Mouse (Mus musculus): ENCODE measurements around the gene Gpcpd1. TPM values are rescaled to one million over a fixed set of nuclear protein-coding genes. Genes with fewer than 3 reads are reported as not detected.

Gpcpd1 gene
- 49.3 and 50.2 TPM in 2 replicates for polyA plus RNA-seq (2015; fragmentation: Nextera tagmentation; extraction: Ambion mirVana)

DNA sequence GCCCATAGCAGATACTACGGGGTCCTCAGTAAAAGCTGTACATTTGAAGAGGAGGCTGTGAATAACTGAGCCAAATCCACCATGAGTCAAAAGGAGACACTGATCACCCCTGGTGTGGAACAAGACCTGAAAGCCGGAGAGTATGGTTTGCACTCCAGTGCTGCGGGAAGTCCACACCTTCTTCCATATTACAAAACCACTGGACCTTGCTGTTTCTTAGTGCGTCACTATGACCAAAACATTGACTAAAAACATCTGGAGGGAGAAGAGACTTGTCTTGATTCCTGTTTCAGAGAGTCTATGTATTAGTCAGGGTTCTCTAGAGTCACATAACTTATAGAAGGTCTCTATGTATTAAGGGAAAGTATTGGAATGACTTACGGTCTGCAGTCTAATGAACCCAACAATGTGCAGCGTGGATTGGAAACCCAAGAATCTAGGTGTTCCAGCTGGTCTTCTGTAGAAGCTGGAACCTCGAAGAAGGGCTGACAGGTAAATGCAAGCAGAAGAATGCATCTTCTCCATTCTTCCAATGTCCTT is at the start of gene Gpcpd1:
TSS of gene Gpcpd1 (minus strand) at position 490 of the 540 bp plus-strand sequence.
- no peak for ATAC-seq (ENCODE audit: low FRiP score, low read depth)
- H3K4me2 ChIP-seq (replicated peaks), result no peak within 1 kb of the TSS
- H3K9me3 ChIP-seq, result no peaks in the 10 kb centered on the region
- H3K4me1 ChIP-seq, result peaks cover 15% of the 10 kb centered on the region
- no peaks in the 10 kb centered on the region for H3K27me3 ChIP-seq
- H3K4me3 ChIP-seq, result no peak within 1 kb of the TSS
- H3K27ac ChIP-seq, result no peak within 1 kb of the TSS
- H3K36me3 ChIP-seq, result no peaks in the 10 kb centered on the region
- WGBS, result 95% methylated on average over 7 of the region's 7 CpGs
- no peak within 1 kb of the TSS for H3K9ac ChIP-seq

DNA sequence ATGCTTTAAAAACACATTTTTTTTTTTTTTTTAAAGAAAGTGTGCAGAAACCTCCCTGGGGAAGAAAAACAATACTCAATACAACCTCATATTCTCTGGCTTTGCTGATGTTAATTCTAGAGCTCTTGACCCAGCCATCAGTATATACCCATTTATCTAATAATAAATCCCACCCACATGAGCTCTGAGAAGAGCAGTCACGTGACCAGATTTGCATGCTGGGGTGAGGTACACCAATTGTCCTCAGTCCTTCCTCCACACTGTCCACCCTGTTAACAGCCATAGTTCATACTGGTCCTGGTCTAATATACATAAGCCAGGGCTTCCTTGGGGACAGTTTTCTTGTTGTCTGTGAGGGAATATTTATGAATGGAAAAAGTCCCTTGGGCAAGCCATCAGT is 49.0 kb upstream of the Gpcpd1 start:
- 76% methylated on average over 1 of the region's 1 CpGs for WGBS
- H3K27ac ChIP-seq, result no peak overlapping the region
- no peaks in the 10 kb centered on the region for H3K36me3 ChIP-seq
- H3K9ac ChIP-seq, result no peak overlapping the region
- no peak overlapping the region for H3K4me3 ChIP-seq
- H3K27me3 ChIP-seq, result no peaks in the 10 kb centered on the region
- no peaks in the 10 kb centered on the region for H3K4me1 ChIP-seq
- no peak for ATAC-seq (ENCODE audit: low FRiP score, low read depth)
- H3K9me3 ChIP-seq, result 0 out of 2 replicates have a peak, but pooled peaks cover 3% of the 10 kb centered on the region
- no peak overlapping the region for H3K4me2 ChIP-seq (replicated peaks)

DNA sequence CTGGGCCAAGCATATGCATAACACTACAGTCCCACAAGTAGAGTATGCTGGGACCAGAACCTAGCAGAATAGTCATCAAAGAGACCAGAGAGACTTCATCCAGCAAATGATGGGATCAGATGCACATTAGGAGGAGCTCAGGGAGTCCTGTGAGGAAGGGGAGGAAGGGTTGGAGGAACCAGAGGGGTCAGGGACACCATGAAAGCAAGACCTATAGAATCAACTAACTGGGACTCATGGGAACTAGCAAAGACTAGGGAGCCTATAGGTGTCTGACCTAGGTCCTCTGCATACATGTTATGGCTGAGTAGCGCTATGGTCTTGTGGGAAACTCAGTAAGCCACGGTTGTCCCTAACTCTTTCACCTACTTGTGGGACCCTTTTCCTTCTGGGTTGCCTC is 41.1 kb upstream of the Gpcpd1 start:
- Histone ChIP-seq H3K9ac (no peak overlapping the region), H3K27ac (no peak overlapping the region), H3K36me3 (no peaks in the 10 kb centered on the region), H3K27me3 (no peaks in the 10 kb centered on the region), H3K9me3 (0 out of 2 replicates have a peak, but pooled peaks cover 3% of the 10 kb centered on the region), H3K4me2 (replicated peaks) (no peak overlapping the region), H3K4me3 (no peak overlapping the region), H3K4me1 (peaks cover 5% of the 10 kb centered on the region; the same call in 1 of the 2 replicates)
- no peak for ATAC-seq (ENCODE audit: low FRiP score, low read depth)
- WGBS, result 94% methylated on average over 2 of the region's 2 CpGs

DNA sequence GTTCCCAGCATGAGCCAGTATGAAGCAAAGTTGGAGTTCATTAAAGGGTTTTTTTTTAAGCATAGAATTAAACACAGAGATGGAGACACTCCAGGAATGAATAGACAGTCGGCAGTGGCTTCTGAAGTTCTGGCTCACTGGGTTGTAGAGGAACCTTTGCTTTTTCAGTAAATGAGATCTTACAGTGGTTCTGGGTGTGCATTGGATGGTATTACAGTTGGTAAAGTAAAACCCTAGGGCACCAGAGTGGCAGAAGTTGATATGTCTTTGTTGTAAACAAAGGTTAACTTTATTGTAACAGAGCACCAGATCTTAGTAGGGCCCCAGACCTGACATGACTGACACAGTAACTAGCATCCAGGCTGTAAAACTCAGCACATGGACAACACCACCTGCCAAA is 35.6 kb upstream of the Gpcpd1 start:
- Histone ChIP-seq H3K36me3 (no peaks in the 10 kb centered on the region), H3K9me3 (no peaks in the 10 kb centered on the region), H3K4me1 (no peaks in the 10 kb centered on the region), H3K9ac (no peak overlapping the region), H3K4me2 (replicated peaks) (no peak overlapping the region), H3K4me3 (no peak overlapping the region), H3K27me3 (no peaks in the 10 kb centered on the region), H3K27ac (no peak overlapping the region)
- ATAC-seq (ENCODE audit: low FRiP score, low read depth), result no peak
- 42% methylated on average over 1 of the region's 1 CpGs for WGBS

DNA sequence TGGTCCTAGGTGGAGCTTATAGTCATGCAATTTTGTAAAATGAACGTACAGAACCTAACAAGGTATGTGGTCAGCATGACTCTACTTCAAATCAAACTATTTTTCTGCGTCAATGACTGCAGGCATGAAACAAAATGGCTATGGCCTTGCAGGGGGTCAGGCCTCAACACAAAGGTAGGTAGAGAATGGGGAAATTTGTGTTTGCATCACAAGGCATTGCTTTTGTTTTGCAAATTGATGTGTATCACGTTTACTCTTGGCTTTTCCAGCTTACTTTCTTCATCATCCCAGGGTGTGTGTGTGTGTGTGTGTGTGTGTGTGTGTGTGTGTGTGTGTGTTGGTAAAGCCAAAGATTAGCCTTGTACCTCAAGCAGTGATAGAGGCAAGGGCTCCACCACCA is 30.2 kb upstream of the Gpcpd1 start:
- Histone ChIP-seq H3K36me3 (no peaks in the 10 kb centered on the region), H3K4me3 (no peak overlapping the region), H3K4me1 (no peaks in the 10 kb centered on the region), H3K4me2 (replicated peaks) (no peak overlapping the region), H3K9me3 (no peaks in the 10 kb centered on the region), H3K27me3 (no peaks in the 10 kb centered on the region), H3K27ac (no peak overlapping the region), H3K9ac (no peak overlapping the region)
- WGBS, result 52% methylated on average over 3 of the region's 3 CpGs
- ATAC-seq (ENCODE audit: low FRiP score, low read depth), result no peak

DNA sequence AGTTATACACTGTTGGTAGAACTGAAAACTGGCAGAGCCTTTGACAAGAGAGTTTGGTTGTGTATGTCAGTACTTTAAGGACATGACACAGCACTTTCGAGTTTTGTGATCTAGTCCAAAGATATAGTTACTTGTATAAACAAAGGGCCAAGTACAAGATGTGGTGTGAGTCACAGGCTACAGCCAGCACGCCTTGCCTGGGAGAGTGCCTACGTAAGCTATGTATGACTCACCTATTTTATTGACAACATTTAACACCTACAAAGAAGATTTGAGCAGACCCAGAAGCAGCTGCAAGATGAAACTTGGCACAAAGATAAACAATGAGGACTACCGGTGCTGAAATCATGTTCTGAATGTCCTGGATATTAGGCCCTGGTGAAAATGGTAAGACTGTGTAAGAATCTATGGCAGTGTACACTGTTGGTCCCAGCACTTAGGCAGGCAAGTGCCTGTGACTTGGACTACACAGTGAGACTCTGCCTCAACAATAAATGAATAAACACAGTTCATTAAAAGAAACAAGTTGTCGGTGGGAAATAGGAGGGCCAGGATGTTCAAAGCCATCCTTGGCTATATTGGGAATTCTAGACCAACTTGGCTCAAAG is 26.2 kb upstream of the Gpcpd1 start:
- ATAC-seq (ENCODE audit: low FRiP score, low read depth), result no peak
- 62% methylated on average over 5 of the region's 5 CpGs for WGBS
- Histone ChIP-seq H3K27ac (no peak overlapping the region), H3K4me3 (no peak overlapping the region), H3K36me3 (no peaks in the 10 kb centered on the region), H3K9ac (no peak overlapping the region), H3K27me3 (no peaks in the 10 kb centered on the region), H3K4me2 (replicated peaks) (no peak overlapping the region), H3K4me1 (no peaks in the 10 kb centered on the region), H3K9me3 (0 out of 2 replicates have a peak, but pooled peaks cover 5% of the 10 kb centered on the region)

DNA sequence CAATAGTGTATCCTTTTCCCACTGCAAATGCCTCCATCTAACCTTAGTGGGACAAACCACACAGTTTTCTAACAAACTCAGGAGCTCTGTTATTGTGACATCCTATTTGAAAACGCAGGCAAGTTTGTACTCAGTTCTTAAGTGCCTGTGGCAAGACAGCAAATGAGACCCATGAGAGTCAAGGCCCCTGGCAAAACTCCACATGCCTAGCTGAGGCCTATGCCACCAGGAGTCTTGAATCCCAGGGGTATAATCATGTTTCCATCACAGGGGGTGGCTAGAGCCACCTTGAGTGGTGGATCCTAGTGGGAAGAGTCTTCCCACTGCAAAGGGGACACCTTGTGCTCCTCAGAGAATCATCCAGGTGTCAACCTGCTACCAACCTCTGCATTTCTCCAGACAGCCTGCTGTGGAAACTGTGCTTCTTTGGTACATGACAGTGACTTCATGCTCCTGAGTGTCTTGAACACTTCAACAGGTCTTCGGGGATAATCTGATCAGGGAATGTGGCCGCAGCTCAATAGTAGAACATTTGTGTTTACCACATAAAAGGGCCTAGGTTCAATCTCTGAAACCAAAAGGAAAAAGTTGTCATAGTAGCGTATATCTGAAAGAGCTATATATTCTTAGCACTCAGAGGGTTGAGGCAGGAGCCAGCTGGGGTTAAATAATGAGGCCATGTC is 24.2 kb upstream of the Gpcpd1 start:
- ATAC-seq (ENCODE audit: low FRiP score, low read depth), result no peak
- Histone ChIP-seq H3K4me3 (no peak overlapping the region), H3K9me3 (0 out of 2 replicates have a peak, but pooled peaks cover 5% of the 10 kb centered on the region), H3K27ac (no peak overlapping the region), H3K4me1 (peaks cover 9% of the 10 kb centered on the region; the same call in 1 of the 2 replicates), H3K9ac (no peak overlapping the region), H3K36me3 (no peaks in the 10 kb centered on the region), H3K4me2 (replicated peaks) (no peak overlapping the region), H3K27me3 (no peaks in the 10 kb centered on the region)
- 84% methylated on average over 4 of the region's 4 CpGs for WGBS

DNA sequence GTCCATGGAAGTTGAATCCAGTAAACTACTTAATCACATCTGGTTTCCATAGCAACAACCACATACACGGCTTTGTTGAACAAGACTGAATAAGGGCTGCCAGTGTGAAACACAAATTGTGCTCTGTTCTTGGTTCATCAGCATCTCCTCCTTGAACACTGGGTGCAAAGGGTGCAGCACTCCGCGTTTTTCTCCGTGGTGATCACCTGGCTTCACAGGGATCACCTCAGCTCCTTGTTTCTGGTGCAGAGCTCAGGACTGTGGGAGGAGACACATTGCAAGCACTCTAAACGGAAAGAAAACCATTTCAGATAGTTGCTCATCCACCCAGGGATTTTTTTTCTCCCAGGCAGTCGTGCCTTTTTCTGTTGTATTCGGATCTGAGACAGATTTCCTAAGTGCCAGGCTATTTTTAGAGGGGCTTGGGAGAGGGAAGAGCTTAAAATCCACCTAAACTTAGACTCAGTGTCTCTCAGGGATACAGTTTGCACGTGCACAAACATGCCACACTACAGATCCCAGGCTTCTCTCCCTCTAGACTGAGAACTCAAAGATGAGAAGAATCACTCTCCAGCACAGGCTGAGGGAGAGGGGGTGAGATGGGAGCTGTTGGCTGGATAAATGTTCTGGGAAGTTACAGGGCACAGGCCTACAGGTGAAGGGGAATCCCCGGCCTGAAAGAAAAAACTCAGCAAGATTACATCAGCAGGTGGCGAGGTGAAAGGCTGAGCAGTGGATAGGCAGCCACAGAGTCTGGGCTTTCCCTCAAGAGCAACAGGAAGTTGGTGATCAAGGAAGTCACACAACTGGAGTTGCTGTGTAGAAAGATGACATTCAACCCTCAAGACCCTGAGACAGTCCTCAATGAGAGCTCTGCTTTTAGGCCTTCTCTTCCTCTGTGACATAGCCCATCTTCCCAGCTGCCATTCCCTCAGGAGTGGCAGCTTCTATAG is 19.9 kb upstream of the Gpcpd1 start:
- Histone ChIP-seq H3K27ac (no peak overlapping the region), H3K9ac (no peak overlapping the region)
- no peak for ATAC-seq (ENCODE audit: low FRiP score, low read depth)

DNA sequence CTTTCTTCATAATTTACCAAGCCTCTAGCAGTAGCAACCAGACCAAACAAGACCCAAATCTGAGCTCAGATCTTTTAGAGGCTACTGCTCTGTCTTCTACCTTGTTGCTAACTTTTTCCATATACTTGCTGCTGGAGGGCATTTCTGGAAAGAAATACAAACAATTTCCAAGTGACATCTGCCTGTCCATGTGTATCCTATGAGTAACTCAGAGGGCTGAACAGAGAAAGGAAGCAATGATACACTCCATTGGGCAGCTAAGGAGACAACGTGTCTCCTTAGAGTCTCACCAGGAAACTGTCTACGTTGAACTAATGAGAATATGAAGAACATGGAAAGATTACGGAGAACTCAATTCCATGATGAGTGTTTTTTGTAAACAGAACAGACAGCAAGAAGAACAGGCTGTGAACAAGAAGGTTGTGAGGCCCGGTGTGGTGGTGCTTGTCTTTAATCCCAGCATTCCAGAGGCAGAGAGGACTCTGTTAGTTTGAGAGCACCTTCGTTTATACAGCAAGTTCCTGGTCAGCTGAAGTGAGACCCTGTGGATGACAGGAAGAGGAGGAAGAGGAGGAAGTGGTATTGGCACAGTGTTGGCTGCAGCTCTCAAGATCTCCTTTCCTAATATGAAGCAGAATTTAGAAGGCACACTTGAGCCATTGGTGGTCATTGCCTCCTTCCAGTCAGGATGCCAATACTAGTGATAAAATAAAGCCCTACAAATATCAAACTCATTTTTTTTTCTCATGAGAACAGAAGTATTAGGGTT is 18.4 kb upstream of the Gpcpd1 start:
- Histone ChIP-seq H3K27me3 (no peaks in the 10 kb centered on the region), H3K9ac (no peak overlapping the region), H3K9me3 (0 out of 2 replicates have a peak, but pooled peaks cover 5% of the 10 kb centered on the region), H3K4me1 (peaks cover 15% of the 10 kb centered on the region), H3K4me2 (replicated peaks) (no peak overlapping the region), H3K27ac (no peak overlapping the region), H3K4me3 (no peak overlapping the region), H3K36me3 (no peaks in the 10 kb centered on the region)
- 81% methylated on average over 5 of the region's 5 CpGs for WGBS
- no peak for ATAC-seq (ENCODE audit: low FRiP score, low read depth)

More for the DNA sequence above, 19.9 kb upstream of the Gpcpd1 start:
- 50% methylated on average over 10 of the region's 10 CpGs for WGBS
- Histone ChIP-seq H3K4me1 (peaks cover 10% of the 10 kb centered on the region; the same call in 1 of the 2 replicates), H3K4me3 (no peak overlapping the region), H3K9me3 (0 out of 2 replicates have a peak, but pooled peaks cover 5% of the 10 kb centered on the region), H3K4me2 (replicated peaks) (no peak overlapping the region), H3K36me3 (no peaks in the 10 kb centered on the region), H3K27me3 (no peaks in the 10 kb centered on the region)

DNA sequence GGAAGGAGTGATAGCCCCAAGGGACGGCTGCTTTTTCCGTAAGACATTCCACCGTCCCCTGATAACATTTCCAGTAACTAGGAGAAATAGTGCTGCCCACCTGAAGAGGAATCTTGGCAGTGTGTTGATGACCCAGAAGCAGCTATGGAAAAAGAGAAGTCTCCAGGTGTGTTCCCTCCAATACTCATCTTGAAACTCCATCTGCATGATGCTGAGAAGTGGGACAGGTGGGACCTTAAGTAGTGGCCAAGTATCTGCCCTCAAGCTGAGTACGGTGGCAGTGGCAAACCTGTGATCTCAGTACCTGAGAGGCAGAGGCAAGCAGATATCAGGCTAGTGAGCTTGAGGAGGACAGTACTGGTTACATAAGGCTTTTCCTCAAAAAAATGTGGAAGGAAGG is 17.4 kb upstream of the Gpcpd1 start:
- 85% methylated on average over 4 of the region's 4 CpGs for WGBS

DNA sequence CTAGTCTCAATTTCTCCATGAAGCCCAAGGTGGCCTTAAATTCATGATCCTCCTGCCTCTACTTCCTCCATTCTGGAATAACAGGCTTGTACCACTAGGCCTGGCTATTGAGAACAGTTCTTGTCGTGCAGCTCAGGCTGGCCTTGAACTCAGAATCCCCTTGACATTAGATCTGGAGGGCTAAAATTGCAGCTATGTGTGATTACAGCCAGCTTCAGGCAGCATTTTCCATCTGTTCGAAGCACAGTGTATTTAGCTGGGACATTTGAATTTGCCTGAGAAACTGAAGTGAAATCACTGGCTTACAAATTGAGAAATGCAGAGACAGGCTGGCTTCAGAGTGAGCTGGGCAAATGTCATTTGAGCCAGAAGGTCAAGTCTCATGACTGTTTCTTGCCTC is 16.2 kb upstream of the Gpcpd1 start:
- Histone ChIP-seq H3K4me3 (no peak overlapping the region), H3K36me3 (no peaks in the 10 kb centered on the region), H3K9ac (no peak overlapping the region), H3K27ac (no peak overlapping the region), H3K4me1 (peaks cover 15% of the 10 kb centered on the region), H3K27me3 (no peaks in the 10 kb centered on the region), H3K4me2 (replicated peaks) (no peak overlapping the region), H3K9me3 (no peaks in the 10 kb centered on the region)
- ATAC-seq (ENCODE audit: low FRiP score, low read depth), result no peak
- WGBS, result 79% methylated on average over 2 of the region's 2 CpGs

More for the DNA sequence above, 17.4 kb upstream of the Gpcpd1 start:
- H3K4me2 ChIP-seq (replicated peaks), result no peak overlapping the region
- H3K4me3 ChIP-seq, result no peak overlapping the region
- H3K36me3 ChIP-seq, result no peaks in the 10 kb centered on the region
- no peak for ATAC-seq (ENCODE audit: low FRiP score, low read depth)
- H3K4me1 ChIP-seq, result peaks cover 15% of the 10 kb centered on the region
- H3K27ac ChIP-seq, result no peak overlapping the region
- no peaks in the 10 kb centered on the region for H3K27me3 ChIP-seq
- H3K9ac ChIP-seq, result no peak overlapping the region
- H3K9me3 ChIP-seq, result 0 out of 2 replicates have a peak, but pooled peaks cover under 1% of the 10 kb centered on the region

Data from limb, embryonic 13.5 days (tissue).